Mouse (Mus musculus) embryonic facial prominence, embryonic 11.5 days (tissue): ENCODE measurements at regions not wholly inside any gene's neighbourhood (a gene's known extent, or its start where the extent isn't known, plus 50 kb on each side); places are given as distances from the start of the nearest gene placed in this dataset.

Source experiments
- ATAC-seq: fragments of 200-750 bp; cut with Nextera tagmentation; replicated peaks from 2 replicates; pipeline ENCODE4 v1.8.0; 2017; ENCODE audit warnings: low read depth; ENCODE audit not compliant: insufficient number of reproducible peaks, low FRiP score, low TSS enrichment
- DNase-seq: peaks from one replicate; pipeline ENCODE4 v3.0.0-alpha.2; 2015; ENCODE audit warnings: low spot score
- H3K27ac ChIP-seq: fragments of 300-500 bp; sonication (generic); replicated peaks from 2 replicates; pipeline ENCODE4 v1.5.1; 2014; ENCODE audit warnings: mild to moderate bottlenecking, low read depth, low read length, control low read depth
- H3K27me3 ChIP-seq: fragments of 300-500 bp; sonication (generic); 2 replicates; pipeline ENCODE4 v1.6.1; 2014; ENCODE audit warnings: mild to moderate bottlenecking, low read length, moderate library complexity, mixed read lengths; ENCODE audit not compliant: control insufficient read depth, insufficient read depth
- H3K36me3 ChIP-seq: fragments of 300-500 bp; sonication (generic); replicated peaks from 2 replicates; pipeline ENCODE4 v1.6.1; 2014; ENCODE audit warnings: low read depth, mild to moderate bottlenecking, low read length, moderate library complexity, mixed read lengths; ENCODE audit not compliant: control insufficient read depth, insufficient read depth
- H3K4me1 ChIP-seq: fragments of 300-500 bp; sonication (generic); 2 replicates; pipeline ENCODE4 v1.6.1; 2014; ENCODE audit warnings: low read length, mixed read lengths; ENCODE audit not compliant: control insufficient read depth, insufficient read depth
- H3K4me2 ChIP-seq: fragments of 300-500 bp; sonication (generic); 2 replicates; pipeline ENCODE4 v1.6.1; 2014; ENCODE audit warnings: low read depth, mild to moderate bottlenecking, control low read depth, low read length, moderate library complexity
- H3K4me3 ChIP-seq: fragments of 300-500 bp; sonication (generic); 2 replicates; pipeline ENCODE4 v1.5.1; 2014; ENCODE audit warnings: low read depth, low read length, control low read depth
- H3K9ac ChIP-seq: fragments of 300-500 bp; sonication (generic); replicated peaks from 2 replicates; pipeline ENCODE4 v1.6.1; 2014; ENCODE audit warnings: mild to moderate bottlenecking, control low read depth, low read length
- H3K9me3 ChIP-seq: fragments of 300-500 bp; sonication (generic); replicated peaks from 2 replicates; pipeline ENCODE4 v1.6.1; 2016; ENCODE audit warnings: mild to moderate bottlenecking, low read length, inconsistent platforms, mixed read lengths; ENCODE audit not compliant: control insufficient read depth
- WGBS: fragments of 180-500 bp; shearing (Covaris S2); extraction: QIAGEN DNeasy Blood & Tissue Kit; methylation state at CpG from one replicate; pipeline ENCODE4 v1.1.7; 2014; 5-methylcytosine and 5-hydroxymethylcytosine counted together

DNA sequence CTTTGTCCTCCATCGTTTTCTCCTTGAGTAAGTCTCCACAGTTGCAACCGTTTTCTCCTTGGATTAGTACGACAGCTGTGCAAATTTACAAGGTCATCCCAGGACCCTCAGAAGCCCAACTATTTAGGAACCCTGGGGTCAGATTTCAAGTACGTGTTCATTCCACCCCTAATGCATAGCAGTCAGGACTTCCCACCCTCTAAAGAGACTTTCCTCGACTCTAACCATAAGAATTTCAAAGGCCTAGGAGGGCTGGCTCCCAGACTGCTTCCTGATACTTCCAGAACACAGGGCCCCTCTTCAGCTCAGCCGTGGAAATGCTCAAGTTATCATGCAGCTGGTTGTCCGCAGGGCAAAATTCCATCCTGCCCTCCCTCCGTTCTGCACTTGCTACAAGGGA, 202.7 kb upstream of the Irx2 start:
- no peaks in the 10 kb centered on the region for H3K36me3 ChIP-seq

DNA sequence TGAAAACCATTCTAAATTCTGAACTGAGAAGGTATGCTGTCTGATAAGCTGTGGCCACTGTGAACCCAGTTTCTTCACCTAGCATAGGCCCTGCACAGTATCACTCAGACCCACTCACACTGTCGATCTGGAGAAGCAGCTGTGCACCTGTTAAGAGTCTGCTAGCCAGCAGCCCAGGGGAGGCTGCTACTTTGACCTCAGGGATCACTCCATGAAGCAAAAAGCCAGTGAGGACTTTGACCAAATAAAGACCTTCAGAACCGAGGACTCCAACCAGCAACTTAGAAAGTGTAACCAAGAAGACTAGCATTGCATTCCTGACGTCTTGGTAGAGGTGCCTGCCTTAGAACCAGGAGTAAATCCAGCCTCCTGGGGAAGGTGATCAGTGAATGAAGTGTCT, 183.3 kb upstream of the Irx2 start:
- H3K36me3 ChIP-seq, result no peaks in the 10 kb centered on the region
- no peak overlapping the region for H3K9ac ChIP-seq
- ATAC-seq (no peak), DNase-seq (no peak)
- no peak overlapping the region for H3K4me3 ChIP-seq
- no peaks in the 10 kb centered on the region for H3K4me1 ChIP-seq
- H3K4me2 ChIP-seq, result no peak overlapping the region
- no peaks in the 10 kb centered on the region for H3K9me3 ChIP-seq
- 71% methylated on average over 3 of the region's 3 CpGs for WGBS
- no peaks in the 10 kb centered on the region for H3K27me3 ChIP-seq
- no peak overlapping the region for H3K27ac ChIP-seq

More for the DNA sequence above, 202.7 kb upstream of the Irx2 start:
- 23% methylated on average over 8 of the region's 8 CpGs for WGBS
- H3K27ac ChIP-seq, result no peak overlapping the region
- no peaks in the 10 kb centered on the region for H3K9me3 ChIP-seq
- no peak overlapping the region for H3K4me3 ChIP-seq
- no peaks in the 10 kb centered on the region for H3K4me1 ChIP-seq
- no peak overlapping the region for H3K4me2 ChIP-seq
- ATAC-seq, result 0 out of 2 replicates have a peak, but pooled peaks have one; percentile 58
- no peaks in the 10 kb centered on the region for H3K27me3 ChIP-seq
- DNase-seq, result peak; percentile 54
- no peak overlapping the region for H3K9ac ChIP-seq

DNA sequence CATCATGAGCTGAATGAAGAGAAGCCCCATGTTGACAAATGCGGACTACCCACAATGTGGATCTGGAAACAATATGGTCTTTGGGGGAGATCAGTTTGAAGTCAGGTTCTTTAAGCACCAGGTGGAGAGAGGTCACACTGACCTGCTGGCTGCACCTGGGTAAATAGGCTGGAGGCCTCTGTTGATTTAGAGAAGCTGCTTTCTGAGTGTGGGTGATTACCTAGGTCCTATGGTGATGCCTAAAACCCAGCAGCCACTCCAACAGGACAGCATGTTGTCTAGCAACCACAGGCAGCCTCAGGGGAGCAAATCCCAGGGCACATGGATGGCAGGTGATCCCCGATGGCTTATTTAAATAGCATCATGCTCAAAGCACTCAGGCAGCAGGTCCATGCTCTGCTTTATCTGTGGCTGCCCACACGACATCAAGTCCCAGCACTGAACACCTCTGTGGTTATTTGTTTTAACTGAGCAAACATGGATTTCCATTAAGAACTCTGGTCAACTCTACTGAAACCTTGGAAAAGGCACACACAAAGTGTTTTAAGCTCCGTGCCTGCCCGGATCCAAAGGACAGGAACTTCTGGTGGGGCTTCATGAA, 180.1 kb upstream of the Irx2 start:
- DNase-seq (no peak), ATAC-seq (no peak)
- Histone ChIP-seq H3K27me3 (no peaks in the 10 kb centered on the region), H3K4me1 (no peaks in the 10 kb centered on the region), H3K27ac (no peak overlapping the region), H3K4me3 (no peak overlapping the region), H3K36me3 (no peaks in the 10 kb centered on the region), H3K9me3 (no peaks in the 10 kb centered on the region), H3K9ac (no peak overlapping the region), H3K4me2 (no peak overlapping the region)
- 74% methylated on average over 5 of the region's 5 CpGs for WGBS

DNA sequence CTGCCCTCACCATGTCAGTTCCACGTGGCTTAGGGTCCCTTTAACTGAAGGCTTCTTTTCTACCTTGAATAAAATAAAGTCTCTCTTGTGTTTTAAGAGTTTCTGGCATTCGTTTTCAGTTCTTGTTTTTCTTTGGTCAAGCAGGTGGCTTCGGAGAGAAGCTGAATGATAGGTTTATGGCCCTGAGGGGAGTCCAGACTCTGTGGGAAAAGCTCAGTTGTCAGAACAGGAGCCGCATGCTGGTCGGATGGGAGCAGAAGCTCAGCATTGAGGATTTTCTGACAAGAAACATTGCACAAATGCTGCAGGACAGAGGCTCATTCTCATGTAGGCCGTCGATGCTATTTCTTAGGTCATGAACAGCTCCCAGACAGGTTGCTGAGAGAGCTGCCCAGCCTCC, 133.3 kb upstream of the Irx2 start:
- no peak overlapping the region for H3K9ac ChIP-seq
- H3K4me1 ChIP-seq, result no peaks in the 10 kb centered on the region
- H3K36me3 ChIP-seq, result no peaks in the 10 kb centered on the region
- H3K27me3 ChIP-seq, result no peaks in the 10 kb centered on the region
- DNase-seq (no peak), ATAC-seq (no peak)
- no peak overlapping the region for H3K27ac ChIP-seq
- no peak overlapping the region for H3K4me2 ChIP-seq
- H3K9me3 ChIP-seq, result no peaks in the 10 kb centered on the region
- H3K4me3 ChIP-seq, result no peak overlapping the region
- 79% methylated on average over 7 of the region's 7 CpGs for WGBS

GRCm38 (mm10) chr13:72497036-72497435, 131.6 kb upstream of the Irx2 start:
- ATAC-seq, result no peak
- no peak overlapping the region for H3K4me2 ChIP-seq
- no peak overlapping the region for H3K4me3 ChIP-seq
- H3K27me3 ChIP-seq, result no peaks in the 10 kb centered on the region
- no peaks in the 10 kb centered on the region for H3K4me1 ChIP-seq
- no peak overlapping the region for H3K9ac ChIP-seq
- no peaks in the 10 kb centered on the region for H3K36me3 ChIP-seq
- DNase-seq, result no peak
- no peak overlapping the region for H3K27ac ChIP-seq
- H3K9me3 ChIP-seq, result no peaks in the 10 kb centered on the region
- WGBS, result 67% methylated on average over 5 of the region's 5 CpGs

- WGBS, result 20% methylated on average over 10 of the region's 10 CpGs
- H3K9ac ChIP-seq, result no peak overlapping the region
Observed at GRCm38 (mm10) chr13:72497521-72497920, 131.1 kb upstream of the Irx2 start.

DNA sequence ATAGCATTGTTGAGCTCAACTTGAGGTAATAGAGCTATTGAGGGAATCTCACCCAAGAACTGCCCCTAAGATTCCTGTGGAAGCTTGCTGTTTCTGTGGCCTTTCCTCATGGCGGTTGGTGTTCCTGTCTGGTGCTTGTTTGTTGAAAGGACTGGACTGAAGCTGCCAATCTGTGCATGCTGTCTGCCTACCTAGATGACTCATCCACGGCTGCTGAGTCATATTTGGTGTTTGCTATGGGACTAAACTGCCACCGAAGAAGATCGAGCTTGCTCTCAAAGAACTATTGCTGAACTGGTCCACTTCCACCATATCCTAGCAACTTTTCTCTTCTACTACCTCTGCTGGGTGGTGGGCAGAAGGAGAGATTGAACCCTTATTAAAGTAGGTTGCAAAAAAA, 122.7 kb upstream of the Irx2 start:
- no peak for ATAC-seq
- no peak for DNase-seq
- H3K4me2 ChIP-seq, result no peak overlapping the region

More at GRCm38 (mm10) chr13:72497521-72497920, 131.1 kb upstream of the Irx2 start:
- ATAC-seq (no peak), DNase-seq (no peak)
- Histone ChIP-seq H3K4me2 (no peak overlapping the region), H3K9me3 (no peaks in the 10 kb centered on the region), H3K4me3 (no peak overlapping the region), H3K27me3 (no peaks in the 10 kb centered on the region), H3K4me1 (no peaks in the 10 kb centered on the region), H3K27ac (no peak overlapping the region), H3K36me3 (no peaks in the 10 kb centered on the region)

DNA sequence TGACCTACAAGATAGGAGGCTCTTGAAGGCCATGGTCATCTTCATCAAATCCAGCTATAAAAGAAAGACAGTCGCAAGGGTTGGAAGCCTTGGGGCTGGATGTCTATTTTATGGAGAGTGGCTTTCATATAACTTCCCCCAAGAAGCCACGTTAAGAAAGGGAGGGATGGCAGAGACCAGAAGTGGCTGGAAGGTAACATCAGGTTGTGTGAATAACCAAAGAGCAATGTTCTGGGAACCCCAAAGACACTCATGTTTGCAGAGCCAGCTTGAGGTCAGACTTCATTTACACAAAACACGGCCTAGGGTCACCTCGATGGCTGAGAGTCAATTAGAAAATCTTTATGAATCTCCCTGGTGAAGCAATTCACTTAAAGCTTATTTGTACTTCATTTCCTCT, 90.0 kb upstream of the Irx2 start:
- no peaks in the 10 kb centered on the region for H3K27me3 ChIP-seq
- ATAC-seq (no peak), DNase-seq (no peak)
- H3K9ac ChIP-seq, result no peak overlapping the region
- H3K9me3 ChIP-seq, result no peaks in the 10 kb centered on the region
- H3K36me3 ChIP-seq, result no peaks in the 10 kb centered on the region
- no peaks in the 10 kb centered on the region for H3K4me1 ChIP-seq
- no peak overlapping the region for H3K4me3 ChIP-seq
- no peak overlapping the region for H3K4me2 ChIP-seq
- 79% methylated on average over 4 of the region's 4 CpGs for WGBS
- no peak overlapping the region for H3K27ac ChIP-seq

More for the DNA sequence above, 122.7 kb upstream of the Irx2 start:
- Histone ChIP-seq H3K36me3 (no peaks in the 10 kb centered on the region), H3K27ac (no peak overlapping the region), H3K4me3 (no peak overlapping the region), H3K4me1 (no peaks in the 10 kb centered on the region), H3K9ac (no peak overlapping the region), H3K9me3 (no peaks in the 10 kb centered on the region), H3K27me3 (no peaks in the 10 kb centered on the region)
- WGBS, result 88% methylated on average over 4 of the region's 4 CpGs
